Comparison of ENCODE assay signal across 8 mouse cellular contexts in genomic region chr16:8676800-8677199, GRCm38 (mm10). TPM values are rescaled to one million over a fixed set of nuclear protein-coding genes. Genes with fewer than 3 reads are reported as not detected.
DNase-seq lines count a peak whose midpoint lies in the region; ATAC-seq and TF ChIP-seq lines count a peak whose summit lies in the region.

No protein-coding gene starts in this region.

- no peak for ATAC-seq in midbrain, embryonic 14.5 days (ENCODE audit: low FRiP score, low TSS enrichment)
- ATAC-seq in midbrain, embryonic 16.5 days = no peak
- no peak for ATAC-seq in embryonic facial prominence, embryonic 14.5 days (ENCODE audit: low read depth)
- no peak for ATAC-seq in lung, embryonic 14.5 days (ENCODE audit: insufficient read depth)

- peak; percentile 58 for DNase-seq in gastrocnemius, adult 2 months
- no peak for DNase-seq in gastrocnemius, postnatal 14 days
- DNase-seq in midbrain, embryonic 14.5 days = peak; percentile 84
- peak; percentile 54 for DNase-seq in T-cell, adult 2 months (ENCODE audit: low spot score)
- DNase-seq in embryonic facial prominence, embryonic 14.5 days (ENCODE audit: low spot score) = peak; percentile 62
- DNase-seq in lung, embryonic 14.5 days = peak; percentile 82
- DNase-seq in thymus, postnatal 0 days (ENCODE audit: low spot score) = peak; percentile 62

- 51% methylated on average over 4 of the region's 4 CpGs for WGBS in midbrain, embryonic 14.5 days
- WGBS in midbrain, embryonic 16.5 days = 56% methylated on average over 4 of the region's 4 CpGs
- 51% methylated on average over 4 of the region's 4 CpGs for WGBS in embryonic facial prominence, embryonic 14.5 days
- WGBS in lung, embryonic 14.5 days = 52% methylated on average over 4 of the region's 4 CpGs

- H3K27ac ChIP-seq in gastrocnemius, adult 2 months = no peak overlapping the region
- no peak overlapping the region for H3K27ac ChIP-seq in midbrain, embryonic 14.5 days (replicated peaks; ENCODE audit: low read depth, low read length)
- H3K27ac ChIP-seq in midbrain, embryonic 16.5 days (ENCODE audit: low read length) = no peak overlapping the region
- H3K27ac ChIP-seq in embryonic facial prominence, embryonic 14.5 days (replicated peaks; ENCODE audit: low read depth, low read length) = no peak overlapping the region
- H3K27ac ChIP-seq in lung, embryonic 14.5 days (ENCODE audit: low read depth) = no peak overlapping the region

- no peaks in the 10 kb centered on the region for H3K4me1 ChIP-seq in midbrain, embryonic 14.5 days (ENCODE audit: control insufficient read depth, insufficient read depth, low read length)
- peaks cover 3% of the 10 kb centered on the region; the same call in 1 of the 2 replicates for H3K4me1 ChIP-seq in midbrain, embryonic 16.5 days (ENCODE audit: control insufficient read depth, insufficient read depth, low read length)
- no peaks in the 10 kb centered on the region for H3K4me1 ChIP-seq in embryonic facial prominence, embryonic 14.5 days (ENCODE audit: control insufficient read depth, insufficient read depth, low read length)
- no peaks in the 10 kb centered on the region for H3K4me1 ChIP-seq in lung, embryonic 14.5 days (ENCODE audit: insufficient read depth)

- no peaks in the 10 kb centered on the region for H3K9me3 ChIP-seq in midbrain, embryonic 14.5 days (ENCODE audit: control insufficient read depth, low read length)
- H3K9me3 ChIP-seq in midbrain, embryonic 16.5 days (replicated peaks; ENCODE audit: control insufficient read depth, low read length, poor library complexity, severe bottlenecking) = no peaks in the 10 kb centered on the region
- H3K9me3 ChIP-seq in embryonic facial prominence, embryonic 14.5 days (ENCODE audit: control insufficient read depth, low read length) = no peaks in the 10 kb centered on the region
- no peaks in the 10 kb centered on the region for H3K9me3 ChIP-seq in lung, embryonic 14.5 days (ENCODE audit: low read depth, low read length)

- H3K27me3 ChIP-seq in midbrain, embryonic 14.5 days (ENCODE audit: control insufficient read depth, insufficient read depth, low read length) = 0 out of 2 replicates have a peak, but pooled peaks cover 5% of the 10 kb centered on the region
- H3K27me3 ChIP-seq in midbrain, embryonic 16.5 days (ENCODE audit: control insufficient read depth, insufficient read depth, low read depth, low read length) = no peaks in the 10 kb centered on the region
- H3K27me3 ChIP-seq in embryonic facial prominence, embryonic 14.5 days (replicated peaks; ENCODE audit: control insufficient read depth, insufficient read depth, low read length) = no peaks in the 10 kb centered on the region; the same call in 1 of the 2 replicates
- 0 out of 2 replicates have a peak, but pooled peaks cover 4% of the 10 kb centered on the region for H3K27me3 ChIP-seq in lung, embryonic 14.5 days (ENCODE audit: insufficient read depth, low read length)

- intact Hi-C loops in gastrocnemius, adult 2 months (cut with DNase I) = loop anchor here (1.0 kb wide), 1 partner anchor 182 kb away; no protein-coding TSS in a partner anchor
- intact Hi-C loops in gastrocnemius, postnatal 14 days (cut with DNase I; ENCODE audit: low total_unique reads) = loop anchor here (5.0 kb wide), 2 partner anchors 34 to 264 kb away; no protein-coding TSS in a partner anchor

- TF ChIP-seq CTCF in gastrocnemius, adult 2 months (IDR thresholded peaks at IDR 0.05) = peak; percentile 86
- TF ChIP-seq CTCF in lung, embryonic 14.5 days (IDR thresholded peaks at IDR 0.05; ENCODE audit: low read depth) = peak; percentile 92

- no peaks in the 10 kb centered on the region for H3K36me3 ChIP-seq in midbrain, embryonic 14.5 days (ENCODE audit: control insufficient read depth, insufficient read depth, low read length)
- H3K36me3 ChIP-seq in midbrain, embryonic 16.5 days (ENCODE audit: control insufficient read depth, insufficient read depth, low read length) = no peaks in the 10 kb centered on the region
- no peaks in the 10 kb centered on the region for H3K36me3 ChIP-seq in embryonic facial prominence, embryonic 14.5 days (ENCODE audit: control insufficient read depth, insufficient read depth, low read length)
- no peaks in the 10 kb centered on the region for H3K36me3 ChIP-seq in lung, embryonic 14.5 days (ENCODE audit: insufficient read depth)

- no peak overlapping the region for H3K4me3 ChIP-seq in gastrocnemius, adult 2 months
- no peak overlapping the region for H3K4me3 ChIP-seq in midbrain, embryonic 14.5 days (replicated peaks; ENCODE audit: low read depth, low read length)
- H3K4me3 ChIP-seq in midbrain, embryonic 16.5 days (ENCODE audit: low read depth, low read length) = no peak overlapping the region
- H3K4me3 ChIP-seq in embryonic facial prominence, embryonic 14.5 days (ENCODE audit: low read depth, low read length) = no peak overlapping the region
- no peak overlapping the region for H3K4me3 ChIP-seq in lung, embryonic 14.5 days (ENCODE audit: low read depth, low read length)

- H3K4me2 ChIP-seq in midbrain, embryonic 14.5 days (ENCODE audit: low read length) = no peak overlapping the region
- no peak overlapping the region for H3K4me2 ChIP-seq in midbrain, embryonic 16.5 days (ENCODE audit: low read length)
- no peak overlapping the region for H3K4me2 ChIP-seq in embryonic facial prominence, embryonic 14.5 days (ENCODE audit: low read depth, low read length)
- H3K4me2 ChIP-seq in lung, embryonic 14.5 days = no peak overlapping the region

- H3K9ac ChIP-seq in midbrain, embryonic 14.5 days (replicated peaks; ENCODE audit: low read length) = no peak overlapping the region
- H3K9ac ChIP-seq in midbrain, embryonic 16.5 days (ENCODE audit: low read depth, low read length) = no peak overlapping the region
- no peak overlapping the region for H3K9ac ChIP-seq in embryonic facial prominence, embryonic 14.5 days (ENCODE audit: low read depth, low read length)
- H3K9ac ChIP-seq in lung, embryonic 14.5 days = no peak overlapping the region

RNA-seq across cellular contexts. Expression of gene Gm5767, which starts 3.8 kb away (rescaled TPM):
- total RNA-seq in gastrocnemius, adult 2 months (2021) = not detected
- not detected for total RNA-seq in gastrocnemius, postnatal 14 days (2021)
- polyA plus RNA-seq in midbrain, embryonic 14.5 days (2014; fragmentation: Nextera tagmentation; extraction: Ambion mirVana) = not detected in 2 replicates
- polyA plus RNA-seq in midbrain, embryonic 16.5 days (2015; fragmentation: Nextera tagmentation; extraction: Ambion mirVana) = not detected in 2 replicates
- polyA plus RNA-seq in embryonic facial prominence, embryonic 14.5 days (2014; fragmentation: Nextera tagmentation; extraction: Ambion mirVana) = not detected in 2 replicates
- not detected in 2 replicates for polyA plus RNA-seq in lung, embryonic 14.5 days (2014; fragmentation: Nextera tagmentation; extraction: Ambion mirVana)
- not detected in 2 replicates for polyA plus RNA-seq in thymus, postnatal 0 days (2015; fragmentation: Nextera tagmentation; extraction: Ambion mirVana)

RNA-seq across cellular contexts. Expression of gene Carhsp1, which starts 4.8 kb away (rescaled TPM):
- 1 to 10 TPM; 5.8 to 8.7 TPM for total RNA-seq in gastrocnemius, adult 2 months (2021)
- 10 to 100 TPM; 12.7 to 13.2 TPM for total RNA-seq in gastrocnemius, postnatal 14 days (2021)
- polyA plus RNA-seq in midbrain, embryonic 14.5 days (2014; fragmentation: Nextera tagmentation; extraction: Ambion mirVana) = 76.4 and 149 TPM in 2 replicates
- polyA plus RNA-seq in midbrain, embryonic 16.5 days (2015; fragmentation: Nextera tagmentation; extraction: Ambion mirVana) = 157 and 181 TPM in 2 replicates
- 29.2 and 32.1 TPM in 2 replicates for polyA plus RNA-seq in embryonic facial prominence, embryonic 14.5 days (2014; fragmentation: Nextera tagmentation; extraction: Ambion mirVana)
- 27.6 and 27.7 TPM in 2 replicates for polyA plus RNA-seq in lung, embryonic 14.5 days (2014; fragmentation: Nextera tagmentation; extraction: Ambion mirVana)
- polyA plus RNA-seq in thymus, postnatal 0 days (2015; fragmentation: Nextera tagmentation; extraction: Ambion mirVana) = 34.2 and 37.6 TPM in 2 replicates

RNA-seq across cellular contexts. Expression of gene Tmem186, which starts 39.3 kb away (rescaled TPM):
- 10 to 100 TPM; 12.4 to 12.9 TPM for total RNA-seq in gastrocnemius, adult 2 months (2021)
- 10 to 100 TPM in 1 of 2 experiments, 1 to 10 TPM in 1; 9.2 to 10.4 TPM for total RNA-seq in gastrocnemius, postnatal 14 days (2021)
- 16.1 and 17.2 TPM in 2 replicates for polyA plus RNA-seq in midbrain, embryonic 14.5 days (2014; fragmentation: Nextera tagmentation; extraction: Ambion mirVana)
- polyA plus RNA-seq in midbrain, embryonic 16.5 days (2015; fragmentation: Nextera tagmentation; extraction: Ambion mirVana) = 23.3 and 24.6 TPM in 2 replicates
- 11.4 and 14.1 TPM in 2 replicates for polyA plus RNA-seq in embryonic facial prominence, embryonic 14.5 days (2014; fragmentation: Nextera tagmentation; extraction: Ambion mirVana)
- polyA plus RNA-seq in lung, embryonic 14.5 days (2014; fragmentation: Nextera tagmentation; extraction: Ambion mirVana) = 11.7 and 12.3 TPM in 2 replicates
- polyA plus RNA-seq in thymus, postnatal 0 days (2015; fragmentation: Nextera tagmentation; extraction: Ambion mirVana) = 20.1 and 22.8 TPM in 2 replicates

RNA-seq across cellular contexts. Expression of gene Pmm2, which starts 39.3 kb away (rescaled TPM):
- total RNA-seq in gastrocnemius, adult 2 months (2021) = 10 to 100 TPM; 14.9 to 24.0 TPM
- total RNA-seq in gastrocnemius, postnatal 14 days (2021) = 10 to 100 TPM; 19.3 to 22.6 TPM
- 36.3 and 41.5 TPM in 2 replicates for polyA plus RNA-seq in midbrain, embryonic 14.5 days (2014; fragmentation: Nextera tagmentation; extraction: Ambion mirVana)
- 33.7 and 41.0 TPM in 2 replicates for polyA plus RNA-seq in midbrain, embryonic 16.5 days (2015; fragmentation: Nextera tagmentation; extraction: Ambion mirVana)
- 42.4 and 47.5 TPM in 2 replicates for polyA plus RNA-seq in embryonic facial prominence, embryonic 14.5 days (2014; fragmentation: Nextera tagmentation; extraction: Ambion mirVana)
- 51.7 and 52.0 TPM in 2 replicates for polyA plus RNA-seq in lung, embryonic 14.5 days (2014; fragmentation: Nextera tagmentation; extraction: Ambion mirVana)
- 53.3 and 60.3 TPM in 2 replicates for polyA plus RNA-seq in thymus, postnatal 0 days (2015; fragmentation: Nextera tagmentation; extraction: Ambion mirVana)
